Comparison of ENCODE assay signal across 27 mouse cellular contexts in genomic region chr13:81703148-81703547, GRCm38 (mm10). TPM values are rescaled to one million over a fixed set of nuclear protein-coding genes. Genes with fewer than 3 reads are reported as not detected.
A peak's percentile ranks its signal among the peaks of the same experiment; 100 is the strongest.
DNase-seq lines count a peak whose midpoint lies in the region; ATAC-seq and TF ChIP-seq lines count a peak whose summit lies in the region.
"Had no signal": no experiment of that assay in that cellular context is flagged by ENCODE, and none has a peak within 500 bp of the region (broad histone marks: within the 10 kb centered on the region; RNA-seq: fewer than 3 reads in every experiment).

No protein-coding gene starts in this region.

- no peak overlapping the region for H3K4me2 ChIP-seq in intestine, postnatal 0 days (replicated peaks; ENCODE audit: low read depth)
- H3K4me2 ChIP-seq in intestine, embryonic 15.5 days (replicated peaks): no peak overlapping the region
- peak overlapping the region; percentile 73; the same call in 1 of the 2 replicates for H3K4me2 ChIP-seq in CH12.LX (ENCODE audit: insufficient read depth, low read depth, poor library complexity, severe bottlenecking)
- H3K4me2 ChIP-seq: forebrain, embryonic 12.5 days; hindbrain, embryonic 13.5 days; kidney, embryonic 15.5 days; liver, embryonic 13.5 days; midbrain, embryonic 11.5 days had no signal

- H3K9me3 ChIP-seq in intestine, postnatal 0 days (ENCODE audit: control insufficient read depth): no peaks in the 10 kb centered on the region
- no peaks in the 10 kb centered on the region for H3K9me3 ChIP-seq in intestine, embryonic 15.5 days
- no peaks in the 10 kb centered on the region for H3K9me3 ChIP-seq in CH12.LX (replicated peaks; ENCODE audit: low read length)
- H3K9me3 ChIP-seq: forebrain, embryonic 12.5 days; heart, embryonic 10.5 days; hindbrain, embryonic 13.5 days; kidney, embryonic 15.5 days; liver, embryonic 13.5 days had no signal

- peak; percentile 14 for TF ChIP-seq CTCF in intestine, postnatal 0 days (IDR thresholded peaks at IDR 0.05; ENCODE audit: low read depth)
- peak; percentile 16 to 68; a peak in 2 of 4 replicates for TF ChIP-seq CTCF in CH12.LX (conservative IDR thresholded peaks at IDR 0.05 in 1 of 2, IDR thresholded peaks at IDR 0.05 in 1 of 2; ENCODE audit: low read depth in 2 of 2, low read length in 2 of 2)

- DNase-seq in CH12.LX (ENCODE audit: extremely low read depth): peak; percentile 77
- DNase-seq in adrenal gland, postnatal 14 days: no peak
- DNase-seq in embryo, embryonic 9.5 days (ENCODE audit: extremely low spot score): no peak
- DNase-seq: adrenal gland, postnatal 25 days; cerebellum, adult 11-12 months; cerebellum, adult 9-11 months; gastrocnemius, postnatal 10 days; heart, postnatal 36 days; kidney, adult 18-20 months; kidney, postnatal 25 days; left cerebral cortex, postnatal 4 days; liver, embryonic 13.5 days; lung, adult 2 months; lung, postnatal 10 days; right cerebral cortex, postnatal 25 days; thymus, postnatal 4 days had no signal

- no peak overlapping the region for H3K4me3 ChIP-seq in intestine, postnatal 0 days (ENCODE audit: low read depth, low read length)
- H3K4me3 ChIP-seq in intestine, embryonic 15.5 days (replicated peaks): no peak overlapping the region
- no peak overlapping the region for H3K4me3 ChIP-seq in CH12.LX (replicated peaks in 1 of 3; ENCODE audit: low read depth in 2 of 3, low read length in 2 of 3, poor library complexity in 1 of 3)
- H3K4me3 ChIP-seq: erythroblast, embryonic 14.5 days; forebrain, embryonic 12.5 days; heart, embryonic 10.5 days; hindbrain, embryonic 13.5 days; kidney, embryonic 15.5 days; liver, embryonic 13.5 days had no signal

- H3K79me2 ChIP-seq in CH12.LX (replicated peaks; ENCODE audit: control insufficient read depth, extremely low read depth, insufficient read depth, poor library complexity, severe bottlenecking): no peaks in the 10 kb centered on the region; the same call in 1 of the 2 replicates

- no peaks in the 10 kb centered on the region for H3K36me3 ChIP-seq in intestine, postnatal 0 days (ENCODE audit: control insufficient read depth, insufficient read depth)
- H3K36me3 ChIP-seq in intestine, embryonic 15.5 days: no peaks in the 10 kb centered on the region; the same call in 1 of the 2 replicates
- peaks cover 5 to 31% of the 10 kb centered on the region in 2 experiments for H3K36me3 ChIP-seq in CH12.LX (replicated peaks in 1 of 2; ENCODE audit: control insufficient read depth in 1 of 2, insufficient read depth in 1 of 2, low read length in 1 of 2)

- in situ Hi-C loops in CH12.LX (cut with MboI; ENCODE audit: low pct_ligation_motif_present, low pct_unique_long_range_greater_than_20kb, low sequenced_read_pairs): no loop called here

- 84% methylated on average over 7 of the region's 7 CpGs for WGBS in intestine, postnatal 0 days
- 78% methylated on average over 7 of the region's 7 CpGs for WGBS in intestine, embryonic 15.5 days

- H3K4me1 ChIP-seq in intestine, postnatal 0 days (replicated peaks; ENCODE audit: control insufficient read depth, insufficient read depth, low read length): no peaks in the 10 kb centered on the region
- H3K4me1 ChIP-seq in intestine, embryonic 15.5 days (replicated peaks): no peaks in the 10 kb centered on the region
- H3K4me1 ChIP-seq in CH12.LX (ENCODE audit: control insufficient read depth in 1 of 2, insufficient read depth in 2 of 2): peaks cover 6 to 38% of the 10 kb centered on the region in 2 experiments
- H3K4me1 ChIP-seq: hindbrain, embryonic 13.5 days; kidney, embryonic 15.5 days had no signal

- H3K9ac ChIP-seq in intestine, postnatal 0 days (ENCODE audit: low read depth, low read length): no peak overlapping the region
- no peak overlapping the region for H3K9ac ChIP-seq in intestine, embryonic 15.5 days
- 0 out of 2 replicates have a peak overlapping the region, but pooled peaks have one; percentile 8 for H3K9ac ChIP-seq in CH12.LX (ENCODE audit: insufficient read depth, low read depth)
- H3K9ac ChIP-seq: forebrain, embryonic 12.5 days; hindbrain, embryonic 13.5 days; kidney, embryonic 15.5 days; liver, embryonic 13.5 days had no signal

- dilution Hi-C loops in CH12.LX (cut with MboI; ENCODE audit: extremely low pct_ligation_motif_present, extremely low pct_unique_long_range_greater_than_20kb, low sequenced_read_pairs): no loop called here

- no peak overlapping the region for H3K27ac ChIP-seq in intestine, postnatal 0 days (ENCODE audit: low read depth, low read length)
- H3K27ac ChIP-seq in intestine, embryonic 15.5 days: no peak overlapping the region
- no peak overlapping the region for H3K27ac ChIP-seq in CH12.LX (ENCODE audit: insufficient read depth, low read depth)
- H3K27ac ChIP-seq: forebrain, embryonic 12.5 days; heart, embryonic 10.5 days; hindbrain, embryonic 13.5 days; kidney, embryonic 15.5 days; liver, embryonic 13.5 days; macrophage had no signal

- TF ChIP-seq POLR2A in CH12.LX (IDR thresholded peaks at IDR 0.05; ENCODE audit: low read depth, low read length): no peak

- no peak for ATAC-seq in intestine, postnatal 0 days
- ATAC-seq in intestine, embryonic 15.5 days: no peak
- peak; percentile 55 for ATAC-seq in common myeloid progenitor, adult 5-6 weeks (replicated peaks; ENCODE audit: low read depth, poor library complexity, severe bottlenecking)
- 0 out of 2 replicates have a peak, but pooled peaks have one; percentile 19 for ATAC-seq in neutrophil, adult 5-6 weeks (ENCODE audit: extremely low read depth, insufficient number of reproducible peaks, low FRiP score, poor library complexity, severe bottlenecking)

- H3K27me3 ChIP-seq in intestine, postnatal 0 days (replicated peaks; ENCODE audit: control insufficient read depth, insufficient read depth, low read length): no peaks in the 10 kb centered on the region
- no peaks in the 10 kb centered on the region for H3K27me3 ChIP-seq in intestine, embryonic 15.5 days (replicated peaks)
- no peaks in the 10 kb centered on the region for H3K27me3 ChIP-seq in CH12.LX (replicated peaks)
- H3K27me3 ChIP-seq: forebrain, embryonic 12.5 days; hindbrain, embryonic 13.5 days; kidney, embryonic 15.5 days; liver, embryonic 13.5 days had no signal

- TF ChIP-seq RAD21 in CH12.LX (IDR thresholded peaks at IDR 0.05; ENCODE audit: low read depth, low read length): peak; percentile 15

- TF ChIP-seq EP300 in CH12.LX (IDR thresholded peaks at IDR 0.05; ENCODE audit: low read length): peak; percentile 78

TF ChIP-seq in CH12.LX, 34 proteins besides CTCF, POLR2A, EP300 and RAD21:
- TF ChIP-seq CHD2 (IDR thresholded peaks at IDR 0.05; ENCODE audit: low read length) (no peak), SMC3 (IDR thresholded peaks at IDR 0.05; ENCODE audit: low read depth, low read length) (peak; percentile 47), ELF1 (IDR thresholded peaks at IDR 0.05; ENCODE audit: low read depth, low read length) (peak; percentile 67; the same call in 1 of the 2 replicates), IRF4 (IDR thresholded peaks at IDR 0.05; ENCODE audit: low read depth, low read length) (peak; percentile 94), NRF1 (IDR thresholded peaks at IDR 0.05; ENCODE audit: low read depth, low read length) (no peak)

RNA-seq across cellular contexts. Expression of gene Polr3g, which starts 7.7 kb away (rescaled TPM):
- polyA plus RNA-seq in intestine, postnatal 0 days (2015; fragmentation: Nextera tagmentation; extraction: Ambion mirVana): 6.2 and 8.9 TPM in 2 replicates
- polyA plus RNA-seq in intestine, embryonic 15.5 days (2015; fragmentation: Nextera tagmentation; extraction: Ambion mirVana): 16.7 and 17.2 TPM in 2 replicates
- 19.1 and 22.0 TPM in 2 replicates for total RNA-seq in CH12.LX (2012; rRNA removed)
- 51.2 and 52.5 TPM in 2 replicates for total RNA-seq in CH12.LX (2014; rRNA removed)
- 45.2 and 54.0 TPM in 2 replicates for polyA plus RNA-seq in CH12.LX (2012; ENCODE audit: insufficient read length, low read depth)
- total RNA-seq in common myeloid progenitor, adult 5-6 weeks (2017): 28.1 and 39.1 TPM in 2 replicates
- 8.4 and 11.8 TPM in 2 replicates for total RNA-seq in neutrophil, adult 5-6 weeks (2017)
- total RNA-seq in adrenal gland, postnatal 14 days (2021): 4.0 and 5.1 TPM in 2 replicates

RNA-seq across cellular contexts. Expression of gene Mblac2, which starts 8.0 kb away (rescaled TPM):
- polyA plus RNA-seq in intestine, postnatal 0 days (2015; fragmentation: Nextera tagmentation; extraction: Ambion mirVana): 3.7 and 4.6 TPM in 2 replicates
- polyA plus RNA-seq in intestine, embryonic 15.5 days (2015; fragmentation: Nextera tagmentation; extraction: Ambion mirVana): 8.4 and 9.2 TPM in 2 replicates
- 0.38 and 0.42 TPM in 2 replicates for total RNA-seq in CH12.LX (2012; rRNA removed)
- 0.54 and 0.71 TPM in 2 replicates for total RNA-seq in CH12.LX (2014; rRNA removed)
- polyA plus RNA-seq in CH12.LX (2012; ENCODE audit: insufficient read length, low read depth): 0.13 and 0.74 TPM in 2 replicates
- 6.7 and 7.0 TPM in 2 replicates for total RNA-seq in common myeloid progenitor, adult 5-6 weeks (2017)
- total RNA-seq in neutrophil, adult 5-6 weeks (2017): 5.9 TPM in 2 replicates
- 6.8 and 8.1 TPM in 2 replicates for total RNA-seq in adrenal gland, postnatal 14 days (2021)
- polyA plus RNA-seq: erythroblast, embryonic 14.5 days had no signal

RNA-seq across cellular contexts. Expression of gene Lysmd3, which starts 45.7 kb away (rescaled TPM):
- 32.4 and 32.7 TPM in 2 replicates for polyA plus RNA-seq in intestine, postnatal 0 days (2015; fragmentation: Nextera tagmentation; extraction: Ambion mirVana)
- 24.4 and 25.2 TPM in 2 replicates for polyA plus RNA-seq in intestine, embryonic 15.5 days (2015; fragmentation: Nextera tagmentation; extraction: Ambion mirVana)
- total RNA-seq in CH12.LX (2012; rRNA removed) (12.4 and 15.1 TPM in 2 replicates), CH12.LX (2014; rRNA removed) (17.7 and 19.7 TPM in 2 replicates)
- polyA plus RNA-seq in CH12.LX (2012; ENCODE audit: insufficient read length, low read depth): 7.3 and 9.0 TPM in 2 replicates
- 26.8 and 31.2 TPM in 2 replicates for total RNA-seq in common myeloid progenitor, adult 5-6 weeks (2017)
- total RNA-seq in neutrophil, adult 5-6 weeks (2017): 44.8 and 78.7 TPM in 2 replicates
- 25.9 and 27.9 TPM in 2 replicates for total RNA-seq in adrenal gland, postnatal 14 days (2021)

Comparison
In these comparisons a context has a peak if more than half of its experiments do, and no peak if none do; other contexts are left out.
1. ATAC-seq: peak in common myeloid progenitor, adult 5-6 weeks (single experiment) and neutrophil, adult 5-6 weeks (single experiment); none in intestine, postnatal 0 days (single experiment) and intestine, embryonic 15.5 days (single experiment).